In the genomic region with DNA sequence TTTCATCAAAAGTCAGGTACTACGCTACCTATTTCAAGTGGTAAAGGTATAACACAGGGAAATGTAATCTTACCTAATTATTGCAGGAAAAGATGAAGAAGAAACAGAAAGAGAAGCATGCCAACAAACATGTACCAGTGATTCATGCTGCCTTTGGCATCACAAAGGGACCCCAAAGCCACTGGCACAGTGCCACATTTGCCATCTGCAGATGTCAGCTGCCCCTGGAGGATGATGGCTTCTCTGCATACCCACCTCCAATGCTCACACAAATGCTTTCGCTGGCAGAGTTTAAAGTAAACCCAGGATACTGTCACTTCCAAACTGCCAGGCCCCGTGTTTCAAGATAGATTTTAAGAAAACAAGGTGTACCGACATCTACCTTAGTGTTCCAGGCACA, we compare ENCODE assay signal across 11 mouse cellular contexts.
DNase-seq lines count a peak whose midpoint lies in the region; ATAC-seq and TF ChIP-seq lines count a peak whose summit lies in the region.
"Had no signal": no experiment of that assay in that cellular context is flagged by ENCODE, and none has a peak within 500 bp of the region (broad histone marks: within the 10 kb centered on the region; RNA-seq: fewer than 3 reads in every experiment).

No protein-coding gene starts in this region.

- no peak overlapping the region for H3K4me3 ChIP-seq in layer of hippocampus, adult 2 months
- H3K4me3 ChIP-seq: stomach, embryonic 15.5 days had no signal

- DNase-seq in left cerebral cortex, postnatal 14 days (ENCODE audit: low spot score in 2 of 2), result peak; percentile 7 to 19
- no peak for DNase-seq in left cerebral cortex, adult 18-20 months (ENCODE audit: low spot score in 2 of 2)
- DNase-seq in brain, adult 2 months (ENCODE audit: low read depth, low spot score), result peak; percentile 49
- peak; percentile 14 for DNase-seq in cerebellum, adult 8-10 months
- DNase-seq in layer of hippocampus, adult 2 months (ENCODE audit: low spot score in 2 of 2), result peak; percentile 35 to 57
- DNase-seq in lung, postnatal 14 days, result no peak
- no peak for DNase-seq in gastrocnemius, postnatal 14 days
- DNase-seq: kidney, adult 18-20 months; liver, postnatal 0 days had no signal

- no peak for TF ChIP-seq CTCF in layer of hippocampus, adult 2 months (conservative IDR thresholded peaks at IDR 0.05)

- intact Hi-C loops in left cerebral cortex, postnatal 14 days (cut with DNase I), result no loop called here
- intact Hi-C loops in gastrocnemius, postnatal 14 days (cut with DNase I; ENCODE audit: low total_unique reads), result no loop called here

- no peak for ATAC-seq in activated CD4-positive, CD25-positive, alpha-beta regulatory T cell, adult 4 months
- ATAC-seq: liver, postnatal 0 days had no signal

- H3K27ac ChIP-seq in layer of hippocampus, adult 2 months, result peak overlapping the region; percentile 67
- H3K27ac ChIP-seq: stomach, embryonic 15.5 days had no signal

Comparison
In these comparisons a context has a peak if more than half of its experiments do, and no peak if none do; other contexts are left out.
1. DNase-seq: peak in left cerebral cortex, postnatal 14 days (2 of 2), brain, adult 2 months (single experiment), cerebellum, adult 8-10 months (single experiment) and layer of hippocampus, adult 2 months (2 of 2); none in left cerebral cortex, adult 18-20 months (0 of 2), lung, postnatal 14 days (single experiment) and gastrocnemius, postnatal 14 days (single experiment).